Mouse (Mus musculus) CH12.LX (cell line): ENCODE results near the gene Ulk4.

Source experiments
- CTCF ChIP-seq, 2 experiments: IDR thresholded peaks in 1 of 2; conservative IDR thresholded peaks in 1 of 2; 2 replicates each; pipeline ENCODE4 v1.5.1; 2011 to 2012; ENCODE audit warnings: low read depth in 2 of 2, low read length in 2 of 2, improper control_type of control experiment in 1 of 2, inconsistent platforms in 1 of 2, mild to moderate bottlenecking in 1 of 2, moderate library complexity in 1 of 2
- E2F4 ChIP-seq: IDR thresholded peaks from 2 replicates; pipeline ENCODE4 v1.6.1; 2011; ENCODE audit warnings: low read depth, low read length, improper control_type of control experiment; ENCODE audit not compliant: insufficient replicate concordance
- IRF4 ChIP-seq: IDR thresholded peaks from 2 replicates; pipeline ENCODE4 v1.6.1; 2014; ENCODE audit warnings: low read depth, mild to moderate bottlenecking, inconsistent platforms, low read length, improper control_type of control experiment
- JUN ChIP-seq: IDR thresholded peaks from 2 replicates; pipeline ENCODE4 v1.6.1; 2011; ENCODE audit warnings: low read depth, mild to moderate bottlenecking, low read length, improper control_type of control experiment, moderate library complexity; ENCODE audit not compliant: insufficient read depth
- MAX ChIP-seq: IDR thresholded peaks from 2 replicates; pipeline ENCODE4 v1.6.1; 2011; ENCODE audit warnings: low read length, improper control_type of control experiment
- PAX5 ChIP-seq: IDR thresholded peaks from 2 replicates; pipeline ENCODE4 v1.6.1; 2012; ENCODE audit warnings: low read length, inconsistent platforms, mixed read lengths
- POLR2A ChIP-seq: IDR thresholded peaks from 2 replicates; pipeline ENCODE4 v1.6.1; 2011; ENCODE audit warnings: low read depth, mild to moderate bottlenecking, improper control_type of control experiment, low read length
- ZMIZ1 ChIP-seq: IDR thresholded peaks from 2 replicates; pipeline ENCODE4 v1.6.1; 2012; ENCODE audit warnings: low read depth, mild to moderate bottlenecking, inconsistent platforms, low read length, improper control_type of control experiment

DNA sequence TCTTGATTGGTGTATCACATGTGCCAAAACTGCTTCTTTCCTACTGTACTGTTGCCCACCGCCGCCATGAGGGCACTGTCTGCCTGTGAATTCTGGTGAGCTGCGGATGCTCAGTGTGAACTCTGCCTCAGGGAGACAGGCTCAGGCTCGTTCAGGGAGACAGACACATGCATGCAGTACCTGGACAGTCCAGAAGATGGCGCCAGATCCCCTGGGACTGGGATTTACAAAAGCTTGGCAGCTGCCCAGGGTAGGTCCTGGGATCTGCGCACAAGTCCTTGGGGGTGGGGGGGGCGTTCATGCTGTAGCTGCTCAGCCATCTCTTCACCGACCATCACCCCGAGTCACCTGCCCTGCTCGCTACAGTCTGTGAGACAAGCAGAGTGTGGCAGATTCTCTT, 168.9 kb downstream of the Ulk4 start:
- TF ChIP-seq ZMIZ1: no peak
- no peak for TF ChIP-seq POLR2A
- TF ChIP-seq MAX: no peak
- peak; percentile 76 to 87 for TF ChIP-seq CTCF (conservative IDR thresholded peaks at IDR 0.05 in 1 of 2, IDR thresholded peaks at IDR 0.05 in 1 of 2; ENCODE audit: low read depth in 2 of 2, low read length in 2 of 2)
- TF ChIP-seq JUN: no peak
- no peak for TF ChIP-seq E2F4
- no peak for TF ChIP-seq IRF4
- no peak for TF ChIP-seq PAX5
